Mouse (Mus musculus) cerebellum, adult 2 months (tissue): ENCODE data around the gene Klhl18.

ENCODE experiments used
- CTCF ChIP-seq: fragments of 200-500 bp; IDR thresholded peaks from 2 replicates; pipeline ENCODE4 v1.5.1; 2011; ENCODE audit warnings: low read depth, mild to moderate bottlenecking, control low read depth, low read length, moderate library complexity, borderline replicate concordance; ENCODE audit not compliant: insufficient read depth
- POLR2A ChIP-seq: fragments of 200-500 bp; IDR thresholded peaks from 2 replicates; pipeline ENCODE4 v1.6.1; 2011; ENCODE audit warnings: low read length, control low read depth, borderline replicate concordance; ENCODE audit not compliant: insufficient read depth

GRCm38 (mm10) chr9:110460884-110461815, 15.3 kb downstream of the Klhl18 start:
- TF ChIP-seq CTCF (no peak), POLR2A (no peak)
